Mouse (Mus musculus) megakaryocyte, adult 5-6 weeks (primary cell): Measurements from ENCODE around the gene Xylt1. TPM values are rescaled to one million over a fixed set of nuclear protein-coding genes. Genes with fewer than 3 reads are reported as not detected.

Source experiments
- ATAC-seq: 2 replicates; pipeline ENCODE4 v1.8.0; 2016; ENCODE audit warnings: mild to moderate bottlenecking, inconsistent platforms; ENCODE audit not compliant: poor library complexity, severe bottlenecking
- total RNA-seq, 2 experiments: library from RNA; stranded (forward) in 1 of 2; stranded (reverse) in 1 of 2; fragments of 153-499, 151-499 nt in 1 of 2; fragments of 221-1000, 200-1000 nt in 1 of 2; gene quantifications; 2 replicates each; pipeline versions ENCODE4 v1.2.3 to v1.2.4; 2015 to 2017

Xylt1 gene
- total RNA-seq (2015), result 26.8 and 27.9 TPM in 2 replicates
- 13.7 and 23.3 TPM in 2 replicates for total RNA-seq (2017)

DNA sequence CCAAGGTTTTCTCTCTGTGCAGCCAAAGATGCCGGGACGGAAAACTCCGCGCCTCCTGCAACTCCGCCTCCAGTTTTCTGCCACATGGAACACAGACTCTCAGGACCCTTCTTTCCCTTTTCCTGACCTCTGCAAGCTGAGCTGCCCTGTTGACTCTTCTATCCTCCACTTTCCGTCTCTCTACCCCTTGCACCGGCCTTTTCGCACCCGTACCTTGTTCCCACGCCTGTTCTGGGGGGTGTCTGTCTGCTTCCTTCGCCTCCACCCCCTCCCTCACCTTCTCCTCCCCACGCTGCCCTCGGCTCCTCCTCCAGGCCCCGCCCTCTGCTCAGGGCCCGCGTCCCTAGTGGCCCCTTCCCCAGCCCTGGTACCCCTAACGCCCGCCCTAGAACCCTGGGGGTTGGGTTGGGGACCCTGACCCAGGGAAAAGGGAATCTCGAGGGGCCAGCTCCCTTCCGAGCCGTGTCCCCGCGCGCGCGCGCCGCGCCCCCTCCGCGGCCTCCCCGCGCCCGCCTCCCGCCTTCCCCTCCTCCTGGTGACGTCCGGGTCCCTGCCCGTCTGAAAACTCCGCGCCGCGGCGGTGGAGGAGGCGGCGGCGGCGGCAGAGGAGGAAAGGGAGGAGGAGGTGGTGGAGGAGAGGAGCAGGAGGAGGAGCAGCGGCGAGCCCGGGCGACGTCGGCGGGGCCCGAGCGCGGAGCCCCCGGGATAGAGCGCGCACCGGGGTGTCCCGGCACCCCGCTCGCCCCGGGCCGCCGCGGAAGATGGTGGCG lies at the start of gene Xylt1:
Gene Xylt1, plus strand, starts transcription at position 562 of the 770 bp plus-strand sequence.
- ATAC-seq, result peak; percentile 73

GRCm38 (mm10) chr7:117333936-117334335 lies 46.8 kb upstream of the Xylt1 start:
- no peak for ATAC-seq

DNA sequence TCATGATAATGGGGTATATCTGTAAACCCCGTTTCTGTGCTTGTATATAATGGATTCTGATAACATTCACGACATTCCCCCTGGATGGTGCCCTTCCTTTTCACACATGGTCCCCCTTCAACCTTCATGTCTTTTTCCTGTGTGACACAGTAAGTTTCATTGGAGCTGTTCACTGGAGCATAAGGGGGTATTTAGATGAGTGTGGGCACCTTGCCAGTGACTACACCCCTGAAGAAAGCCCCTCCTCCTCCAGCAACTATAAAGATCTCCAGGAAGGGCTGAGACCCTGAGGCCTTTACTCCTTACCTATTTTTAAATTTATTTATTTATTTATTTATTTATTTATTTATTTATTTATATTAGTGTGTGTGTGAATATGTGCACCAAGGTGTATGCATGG lies 24.5 kb upstream of the Xylt1 start:
- ATAC-seq, result no peak

- no peak for ATAC-seq
Measured at GRCm38 (mm10) chr7:117357425-117358194, 23.2 kb upstream of the Xylt1 start.

- ATAC-seq, result no peak
Measured at GRCm38 (mm10) chr7:117361281-117361680, 19.5 kb upstream of the Xylt1 start.

GRCm38 (mm10) chr7:117362493-117362892 lies 18.3 kb upstream of the Xylt1 start:
- no peak for ATAC-seq

DNA sequence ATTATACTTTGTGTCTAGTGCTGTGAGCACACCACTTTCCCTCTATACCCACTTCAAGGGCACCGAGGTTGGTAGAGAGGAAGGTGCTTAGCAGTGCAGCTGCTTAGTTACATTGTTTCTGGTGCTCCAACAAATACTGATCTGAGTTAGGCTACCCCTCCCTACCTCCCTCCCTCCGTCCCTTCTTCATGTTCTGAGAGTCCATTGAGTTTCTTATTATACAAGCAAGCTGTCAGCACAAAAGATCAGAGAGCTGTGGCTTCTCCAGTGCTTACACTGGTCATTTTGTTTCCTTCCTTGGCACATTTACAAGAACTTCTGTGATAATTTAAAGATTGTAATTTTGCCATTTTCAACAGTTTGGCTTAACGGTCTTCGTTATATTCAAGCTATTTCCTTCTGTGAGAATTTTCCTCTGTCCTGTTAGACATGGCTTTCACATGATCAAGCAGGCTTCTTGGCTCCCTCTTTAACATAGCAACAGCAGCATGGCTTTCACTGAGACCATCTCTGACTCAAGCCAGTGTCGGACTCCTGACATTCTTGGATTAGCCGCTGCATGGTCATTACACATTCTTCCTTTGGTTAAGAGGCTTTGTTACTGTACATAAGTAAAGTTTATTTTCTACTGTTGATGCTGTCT lies 12.0 kb upstream of the Xylt1 start:
- no peak for ATAC-seq

DNA sequence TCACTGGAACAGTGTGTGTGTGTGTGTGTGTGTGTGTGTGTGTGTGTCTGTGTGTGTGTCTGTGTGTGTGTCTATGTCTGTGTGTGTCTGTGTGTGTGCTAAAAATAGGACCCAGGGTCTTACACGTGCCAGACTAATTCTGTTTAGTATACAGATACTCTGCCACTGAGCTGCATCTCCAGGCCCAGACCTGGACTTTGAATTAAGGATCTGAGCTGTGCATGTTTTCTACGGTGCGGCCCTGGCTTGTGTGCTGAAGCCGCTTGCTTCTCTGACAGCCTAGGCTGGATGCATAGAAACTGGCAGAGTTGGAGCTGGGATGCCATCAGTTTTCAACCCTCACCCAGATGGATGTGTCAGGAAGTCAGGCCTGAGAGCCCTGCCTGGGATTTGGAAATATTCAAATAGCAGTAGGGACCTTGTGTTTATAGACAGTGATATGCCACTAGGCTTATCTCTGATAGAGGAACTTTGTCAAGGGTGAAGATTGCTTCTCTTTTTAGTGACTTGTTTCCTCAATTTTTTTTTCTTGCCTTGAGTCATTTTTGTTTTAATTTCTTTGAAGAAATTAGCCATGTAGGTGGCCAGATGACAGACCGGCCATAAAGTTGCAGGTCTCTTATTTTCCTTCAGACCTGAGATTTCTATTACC lies 11.4 kb upstream of the Xylt1 start:
- peak; percentile 57 for ATAC-seq

- peak; percentile 58 for ATAC-seq
Measured at GRCm38 (mm10) chr7:117375886-117376309, 4.9 kb upstream of the Xylt1 start.

- ATAC-seq, result no peak
Measured at GRCm38 (mm10) chr7:117377138-117377537, 3.6 kb upstream of the Xylt1 start.

DNA sequence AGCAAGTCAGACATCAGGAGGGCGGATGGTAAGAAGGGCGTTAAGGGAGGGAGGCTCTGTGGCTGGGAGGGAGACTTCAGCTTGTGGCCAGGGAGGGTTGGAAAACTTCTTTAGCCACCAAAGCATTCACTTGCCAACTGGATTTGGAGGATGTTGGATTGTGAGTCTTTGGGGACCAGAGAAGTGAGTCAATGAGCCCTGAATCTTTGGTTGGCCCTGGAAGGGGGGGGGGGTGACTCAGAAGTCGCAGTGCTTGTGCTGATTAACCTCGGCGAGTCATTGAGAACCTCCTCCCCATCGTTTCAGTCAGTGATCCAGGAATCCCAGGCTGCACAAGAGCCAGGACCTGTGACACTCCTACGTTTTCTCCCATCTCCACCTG lies 752 bp upstream of the Xylt1 start:
- ATAC-seq, result no peak

DNA sequence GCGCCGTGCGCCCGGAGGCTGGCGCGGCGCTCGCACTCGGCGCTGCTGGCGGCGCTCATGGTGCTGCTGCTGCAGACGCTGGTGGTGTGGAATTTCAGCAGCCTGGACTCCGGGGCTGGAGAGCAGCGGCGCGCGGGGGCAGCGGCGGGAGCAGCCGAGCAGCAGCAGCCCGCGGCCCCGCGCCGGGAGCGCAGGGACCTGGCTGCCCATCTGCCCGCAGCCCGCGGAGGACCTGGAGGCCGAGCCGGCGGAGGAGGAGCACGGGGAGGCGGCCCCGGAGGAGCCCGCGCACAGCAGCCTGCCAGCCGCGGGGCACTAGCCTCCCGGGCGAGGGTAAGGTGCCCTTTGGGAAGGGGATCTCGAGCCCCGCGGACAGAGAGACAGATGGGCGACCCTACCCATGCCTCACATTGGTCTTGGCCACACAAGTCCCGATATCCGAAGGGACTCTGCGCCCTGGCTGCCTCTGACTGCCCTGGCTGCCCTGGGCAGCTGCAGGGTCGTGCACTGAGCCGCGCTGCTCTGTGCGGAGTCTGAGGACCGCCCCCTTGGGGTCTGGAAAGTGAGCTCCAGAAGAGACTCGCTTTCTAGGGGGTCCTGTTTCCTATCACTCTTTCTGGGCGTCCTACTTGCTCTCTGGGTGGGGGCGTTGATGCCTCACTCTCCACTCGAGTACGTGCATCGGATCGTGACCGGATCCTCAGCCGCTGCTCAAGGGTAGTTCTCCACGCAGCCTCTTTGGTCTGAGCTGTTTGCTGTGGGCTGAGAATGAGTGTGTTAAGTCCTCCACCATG lies 606 bp downstream of the Xylt1 start:
- peak; percentile 21 for ATAC-seq

DNA sequence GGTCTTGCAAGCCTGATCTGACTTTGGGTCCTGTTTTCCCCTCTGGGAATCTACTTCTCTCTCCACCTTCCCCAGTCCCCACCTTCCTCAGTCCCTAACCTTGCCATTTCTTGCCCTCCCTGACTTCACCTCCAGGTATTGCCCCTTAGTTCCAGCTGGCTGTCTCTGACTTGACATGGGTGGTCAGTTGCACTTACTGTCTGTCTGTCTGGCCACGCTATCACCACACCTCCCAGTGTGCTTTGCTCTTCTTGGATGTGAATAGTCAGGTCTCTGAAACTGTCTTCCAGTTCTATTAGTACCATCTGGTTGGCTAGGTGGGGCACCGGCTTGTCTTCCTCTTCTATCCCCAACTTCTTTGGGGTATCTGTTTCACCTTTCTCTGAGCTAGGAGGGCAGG lies 1.2 kb downstream of the Xylt1 start:
- no peak for ATAC-seq

DNA sequence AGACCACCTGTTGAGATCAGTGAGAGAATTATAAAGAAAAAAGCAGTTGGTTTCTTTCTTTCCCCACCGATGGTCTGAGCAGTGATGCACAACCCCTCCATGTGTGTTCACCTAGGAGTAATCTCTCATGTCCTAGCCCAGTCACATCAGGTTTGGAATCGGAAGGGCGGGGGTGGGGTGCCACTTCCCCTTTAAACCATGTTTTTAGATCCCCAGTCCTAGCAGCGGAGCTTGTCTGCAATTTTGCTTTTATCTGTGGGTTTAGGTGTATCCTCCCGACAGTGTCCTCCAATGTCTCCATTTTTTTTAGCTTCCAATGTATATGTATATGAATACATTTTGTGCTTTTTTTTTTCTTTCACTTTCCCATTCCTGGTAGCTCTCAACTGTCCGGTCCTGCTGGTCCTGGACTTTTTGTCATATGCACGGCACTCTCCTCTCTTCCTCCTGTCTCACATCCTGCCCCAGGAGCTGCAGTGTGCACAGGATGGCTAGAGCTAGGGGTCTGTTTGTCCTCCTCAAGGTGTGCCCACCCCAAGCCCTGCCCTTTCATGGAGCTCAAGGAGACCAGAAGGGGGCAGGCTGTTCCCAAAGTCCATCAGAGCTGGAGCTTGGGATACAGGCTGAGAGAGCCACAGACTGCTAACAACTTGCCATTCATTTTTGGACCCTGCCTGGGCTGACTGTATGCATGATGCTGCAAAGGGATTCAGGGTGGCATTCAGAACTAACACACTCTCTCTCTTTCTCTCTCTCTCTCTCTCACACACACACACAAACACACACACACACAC lies 2.6 kb downstream of the Xylt1 start:
- ATAC-seq, result peak; percentile 39

- ATAC-seq, result no peak
Measured at GRCm38 (mm10) chr7:117386376-117386775, 5.6 kb downstream of the Xylt1 start.

DNA sequence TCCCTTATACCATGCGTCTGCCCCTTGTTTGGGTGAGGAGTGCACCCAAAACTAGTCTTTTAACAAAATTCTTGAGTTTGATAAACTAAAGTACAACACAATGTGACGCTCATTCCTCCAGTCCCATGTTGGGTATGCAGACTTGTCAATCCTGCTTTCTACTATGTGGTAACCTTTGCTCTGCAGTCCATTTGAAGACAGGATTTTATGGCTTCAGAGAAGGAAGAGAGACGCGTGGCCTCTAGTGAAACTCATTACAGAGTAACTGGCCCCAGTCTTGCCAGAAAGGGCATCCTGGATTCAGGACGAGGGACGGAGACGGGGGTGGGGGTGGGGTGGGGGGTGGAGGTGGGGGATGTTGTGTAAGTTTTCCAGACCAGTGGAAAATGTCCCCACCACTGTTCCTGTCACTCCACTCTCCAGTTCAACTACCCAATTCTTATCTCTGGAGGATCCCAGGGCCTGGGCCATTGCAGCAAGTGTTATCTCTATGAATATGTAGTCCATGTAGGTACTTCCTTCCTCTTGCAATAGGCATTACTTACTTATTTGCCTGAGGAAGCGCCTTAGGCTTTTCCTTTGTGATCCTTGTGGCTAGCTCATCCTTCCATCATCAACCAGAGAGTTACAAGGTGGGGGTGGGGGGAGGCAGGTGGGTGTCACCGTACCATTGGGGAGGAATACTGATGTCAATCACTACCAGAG lies 7.7 kb downstream of the Xylt1 start:
- ATAC-seq, result peak; percentile 34; the same call in 1 of the 2 replicates

GRCm38 (mm10) chr7:117389048-117389447 lies 8.3 kb downstream of the Xylt1 start:
- no peak for ATAC-seq

DNA sequence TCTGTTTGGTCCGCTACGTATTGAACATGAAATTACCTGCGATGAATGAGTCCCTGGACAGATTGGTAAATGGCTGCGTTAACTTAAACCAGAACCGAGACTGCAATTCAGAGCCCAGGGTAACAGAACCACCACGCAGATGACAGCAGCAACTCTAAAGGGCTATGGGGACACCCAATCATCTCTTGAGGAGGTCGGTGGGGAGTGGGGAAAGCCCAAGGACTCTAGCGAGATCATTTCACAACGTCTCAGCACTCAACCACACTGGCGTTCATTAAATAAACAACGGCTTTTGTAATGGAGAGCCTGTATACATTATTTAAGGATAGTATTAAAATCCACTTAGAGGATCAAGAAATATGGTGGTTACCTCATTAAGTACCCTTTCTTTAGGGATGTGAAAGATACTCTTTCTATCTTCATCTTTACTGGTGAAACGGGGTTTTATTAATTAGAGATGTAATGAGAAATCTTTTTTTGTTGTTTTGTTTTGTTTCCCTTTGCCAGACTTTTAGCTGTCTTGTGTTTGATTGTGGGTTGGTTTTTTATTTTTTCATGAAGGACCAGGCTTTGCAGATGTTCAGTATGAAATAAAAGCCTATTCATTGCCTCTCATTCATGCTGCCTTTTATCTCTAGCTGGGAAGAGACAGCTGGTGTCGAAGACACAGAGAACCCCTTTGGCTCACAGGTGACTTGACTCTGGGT lies 12.2 kb downstream of the Xylt1 start:
- no peak for ATAC-seq
